Mouse (Mus musculus): ENCODE measurements at regions not wholly inside any gene's neighbourhood (a gene's known extent, or its start where the extent isn't known, plus 50 kb on each side); places are given as distances from the start of the nearest gene placed in this dataset.

GRCm38 (mm10) chr6:107710360-107710759 is 180.8 kb downstream of the Lrrn1 start:
- in situ Hi-C loops (cut with MboI; ENCODE audit: low sequenced_read_pairs in 2 of 2, unreplicated experiment in 2 of 2) = no loop called here
- Histone ChIP-seq H3K4me1 (ENCODE audit: control insufficient read depth in 2 of 2, insufficient read depth in 2 of 2, low read length in 2 of 2, poor library complexity in 1 of 2) (no peaks in the 10 kb centered on the region), H3K27ac (ENCODE audit: insufficient read depth, low read depth, low read length, poor library complexity, severe bottlenecking) (no peak overlapping the region), H3K36me3 (ENCODE audit: control insufficient read depth, insufficient read depth, low read length, poor library complexity, severe bottlenecking) (no peaks in the 10 kb centered on the region), H3K9ac (ENCODE audit: insufficient read depth, low read depth, low read length, poor library complexity, severe bottlenecking) (no peak overlapping the region), H3K9me3 (ENCODE audit: control insufficient read depth, insufficient read depth, low read depth, low read length) (no peaks in the 10 kb centered on the region), H3K4me3 (ENCODE audit: insufficient read depth in 1 of 2, low read depth in 1 of 2, low read length in 2 of 2, poor library complexity in 1 of 2, severe bottlenecking in 1 of 2) (no peak overlapping the region)
- TF ChIP-seq ZC3H11A (IDR thresholded peaks at IDR 0.05; ENCODE audit: borderline replicate concordance, low read depth, low read length) = no peak
- TF ChIP-seq HCFC1 (IDR thresholded peaks at IDR 0.05; ENCODE audit: borderline replicate concordance, insufficient read depth, low read length) = no peak
- no peak for TF ChIP-seq ZNF384 (IDR thresholded peaks at IDR 0.05; ENCODE audit: low read depth, low read length)
- no peak for TF ChIP-seq MAFK (IDR thresholded peaks at IDR 0.05; ENCODE audit: insufficient read depth, low read depth, low read length)
- TF ChIP-seq CHD2 (IDR thresholded peaks at IDR 0.05; ENCODE audit: low read depth, low read length) = no peak
- no peak for DNase-seq (ENCODE audit: low read depth, low spot score)

GRCm38 (mm10) chr6:107711181-107712087 is 181.9 kb downstream of the Lrrn1 start:
- DNase-seq (ENCODE audit: low read depth, low spot score) = no peak
- no peaks in the 10 kb centered on the region for H3K36me3 ChIP-seq (ENCODE audit: control insufficient read depth, insufficient read depth, low read length, poor library complexity, severe bottlenecking)
- in situ Hi-C loops (cut with MboI; ENCODE audit: low sequenced_read_pairs in 2 of 2, unreplicated experiment in 2 of 2) = no loop called here
- H3K9me3 ChIP-seq (ENCODE audit: control insufficient read depth, insufficient read depth, low read depth, low read length) = no peaks in the 10 kb centered on the region
- TF ChIP-seq ZNF384 (IDR thresholded peaks at IDR 0.05; ENCODE audit: low read depth, low read length) (no peak), ZC3H11A (IDR thresholded peaks at IDR 0.05; ENCODE audit: borderline replicate concordance, low read depth, low read length) (no peak), MAFK (IDR thresholded peaks at IDR 0.05; ENCODE audit: insufficient read depth, low read depth, low read length) (no peak), HCFC1 (IDR thresholded peaks at IDR 0.05; ENCODE audit: borderline replicate concordance, insufficient read depth, low read length) (no peak), CHD2 (IDR thresholded peaks at IDR 0.05; ENCODE audit: low read depth, low read length) (no peak)
- no peak overlapping the region for H3K4me3 ChIP-seq (ENCODE audit: insufficient read depth in 1 of 2, low read depth in 1 of 2, low read length in 2 of 2, poor library complexity in 1 of 2, severe bottlenecking in 1 of 2)
- no peak overlapping the region for H3K9ac ChIP-seq (ENCODE audit: insufficient read depth, low read depth, low read length, poor library complexity, severe bottlenecking)
- H3K4me1 ChIP-seq (ENCODE audit: control insufficient read depth in 2 of 2, insufficient read depth in 2 of 2, low read length in 2 of 2, poor library complexity in 1 of 2) = no peaks in the 10 kb centered on the region
- H3K27ac ChIP-seq (ENCODE audit: insufficient read depth, low read depth, low read length, poor library complexity, severe bottlenecking) = no peak overlapping the region

- TF ChIP-seq ZC3H11A (IDR thresholded peaks at IDR 0.05; ENCODE audit: borderline replicate concordance, low read depth, low read length) = no peak
- no peak for TF ChIP-seq CHD2 (IDR thresholded peaks at IDR 0.05; ENCODE audit: low read depth, low read length)
- no peak for TF ChIP-seq HCFC1 (IDR thresholded peaks at IDR 0.05; ENCODE audit: borderline replicate concordance, insufficient read depth, low read length)
- TF ChIP-seq ZNF384 (IDR thresholded peaks at IDR 0.05; ENCODE audit: low read depth, low read length) = no peak
- TF ChIP-seq MAFK (IDR thresholded peaks at IDR 0.05; ENCODE audit: insufficient read depth, low read depth, low read length) = no peak
- no peaks in the 10 kb centered on the region for H3K36me3 ChIP-seq (ENCODE audit: control insufficient read depth, insufficient read depth, low read length, poor library complexity, severe bottlenecking)
- DNase-seq (ENCODE audit: low read depth, low spot score) = peak; percentile 26
- H3K9ac ChIP-seq (ENCODE audit: insufficient read depth, low read depth, low read length, poor library complexity, severe bottlenecking) = no peak overlapping the region
- H3K4me1 ChIP-seq (ENCODE audit: control insufficient read depth in 2 of 2, insufficient read depth in 2 of 2, low read length in 2 of 2, poor library complexity in 1 of 2) = no peaks in the 10 kb centered on the region
- no peak overlapping the region for H3K4me3 ChIP-seq (ENCODE audit: insufficient read depth in 1 of 2, low read depth in 1 of 2, low read length in 2 of 2, poor library complexity in 1 of 2, severe bottlenecking in 1 of 2)
- in situ Hi-C loops (cut with MboI; ENCODE audit: low sequenced_read_pairs in 2 of 2, unreplicated experiment in 2 of 2) = no loop called here
- H3K9me3 ChIP-seq (ENCODE audit: control insufficient read depth, insufficient read depth, low read depth, low read length) = no peaks in the 10 kb centered on the region
- H3K27ac ChIP-seq (ENCODE audit: insufficient read depth, low read depth, low read length, poor library complexity, severe bottlenecking) = no peak overlapping the region
Observed at GRCm38 (mm10) chr6:107713051-107713450, 183.5 kb downstream of the Lrrn1 start.

- no peak for DNase-seq (ENCODE audit: low read depth, low spot score)
Observed at GRCm38 (mm10) chr6:107717194-107717593, 187.6 kb downstream of the Lrrn1 start.

More at GRCm38 (mm10) chr6:107717194-107717593, 187.6 kb downstream of the Lrrn1 start:
- TF ChIP-seq CHD2 (IDR thresholded peaks at IDR 0.05; ENCODE audit: low read depth, low read length) (no peak), MAFK (IDR thresholded peaks at IDR 0.05; ENCODE audit: insufficient read depth, low read depth, low read length) (peak; percentile 95)
- Histone ChIP-seq H3K9me3 (ENCODE audit: control insufficient read depth, insufficient read depth, low read depth, low read length) (no peaks in the 10 kb centered on the region), H3K27ac (ENCODE audit: insufficient read depth, low read depth, low read length, poor library complexity, severe bottlenecking) (no peak overlapping the region), H3K4me1 (ENCODE audit: control insufficient read depth in 2 of 2, insufficient read depth in 2 of 2, low read length in 2 of 2, poor library complexity in 1 of 2) (no peaks in the 10 kb centered on the region), H3K4me3 (ENCODE audit: insufficient read depth in 1 of 2, low read depth in 1 of 2, low read length in 2 of 2, poor library complexity in 1 of 2, severe bottlenecking in 1 of 2) (no peak overlapping the region), H3K9ac (ENCODE audit: insufficient read depth, low read depth, low read length, poor library complexity, severe bottlenecking) (no peak overlapping the region), H3K36me3 (ENCODE audit: control insufficient read depth, insufficient read depth, low read length, poor library complexity, severe bottlenecking) (no peaks in the 10 kb centered on the region)
- in situ Hi-C loops (cut with MboI; ENCODE audit: low sequenced_read_pairs in 2 of 2, unreplicated experiment in 2 of 2) = no loop called here
